Mouse (Mus musculus) midbrain, embryonic 16.5 days (tissue): ENCODE data around the gene Tbc1d22a. TPM values are rescaled to one million over a fixed set of nuclear protein-coding genes. Genes with fewer than 3 reads are reported as not detected.

Experiments used
- ATAC-seq: fragments of 200-750 bp; cut with Nextera tagmentation; 2 replicates; pipeline ENCODE4 v1.8.0; 2017; ENCODE audit warnings: moderate TSS enrichment
- H3K27ac ChIP-seq: fragments of 300-500 bp; sonication (generic); 2 replicates; pipeline ENCODE4 v1.5.1; 2014; ENCODE audit warnings: mild to moderate bottlenecking, low read length, mixed read lengths
- H3K27me3 ChIP-seq: fragments of 300-500 bp; sonication (generic); 2 replicates; pipeline ENCODE4 v1.6.1; 2014; ENCODE audit warnings: low read depth, low read length, mixed read lengths; ENCODE audit not compliant: control insufficient read depth, insufficient read depth
- H3K36me3 ChIP-seq: fragments of 300-500 bp; sonication (generic); 2 replicates; pipeline ENCODE4 v1.6.1; 2014; ENCODE audit warnings: mild to moderate bottlenecking, low read length, moderate library complexity, mixed read lengths; ENCODE audit not compliant: control insufficient read depth, insufficient read depth
- H3K4me1 ChIP-seq: fragments of 300-500 bp; sonication (generic); 2 replicates; pipeline ENCODE4 v1.6.1; 2014; ENCODE audit warnings: mild to moderate bottlenecking, low read length, mixed read lengths; ENCODE audit not compliant: control insufficient read depth, insufficient read depth
- H3K4me2 ChIP-seq: fragments of 300-500 bp; sonication (generic); 2 replicates; pipeline ENCODE4 v1.6.1; 2014; ENCODE audit warnings: mild to moderate bottlenecking, low read length, mixed read lengths
- H3K4me3 ChIP-seq: fragments of 300-500 bp; sonication (generic); 2 replicates; pipeline ENCODE4 v1.5.1; 2014; ENCODE audit warnings: low read depth, mild to moderate bottlenecking, low read length, moderate library complexity, mixed read lengths
- H3K9ac ChIP-seq: fragments of 300-500 bp; sonication (generic); 2 replicates; pipeline ENCODE4 v1.6.1; 2014; ENCODE audit warnings: low read depth, low read length, mixed read lengths
- H3K9me3 ChIP-seq: fragments of 300-500 bp; sonication (generic); replicated peaks from 2 replicates; pipeline ENCODE4 v1.6.1; 2014; ENCODE audit warnings: mild to moderate bottlenecking, low read length, mixed read lengths; ENCODE audit not compliant: control insufficient read depth, poor library complexity, severe bottlenecking
- WGBS: fragments of 180-500 bp; shearing (Covaris S2); extraction: QIAGEN DNeasy Blood & Tissue Kit; methylation state at CpG from one replicate; pipeline ENCODE4 v1.1.7; 2014; 5-methylcytosine and 5-hydroxymethylcytosine counted together
- polyA plus RNA-seq: library from polyadenylated mRNA; unstranded; fragments of >200 nt; fragmentation: Nextera tagmentation; extraction: Ambion mirVana; gene quantifications from 2 replicates; pipeline ENCODE4 v1.2.1, GENCODE M21; 2015

The Tbc1d22a gene
- polyA plus RNA-seq, 1 experiment from 2014 or later = 12.8 TPM

GRCm38 (mm10) chr15:86199052-86199451, 15.2 kb upstream of the Tbc1d22a start:
- no peak overlapping the region for H3K4me3 ChIP-seq
- H3K9ac ChIP-seq = no peak overlapping the region
- no peaks in the 10 kb centered on the region for H3K36me3 ChIP-seq
- no peaks in the 10 kb centered on the region for H3K9me3 ChIP-seq
- no peaks in the 10 kb centered on the region for H3K4me1 ChIP-seq
- H3K4me2 ChIP-seq = no peak overlapping the region
- 88% methylated on average over 5 of the region's 5 CpGs for WGBS
- no peaks in the 10 kb centered on the region for H3K27me3 ChIP-seq
- no peak for ATAC-seq
- H3K27ac ChIP-seq = no peak overlapping the region

- H3K9me3 ChIP-seq = no peaks in the 10 kb centered on the region
- H3K4me2 ChIP-seq = no peak overlapping the region
- ATAC-seq = no peak
- no peaks in the 10 kb centered on the region for H3K27me3 ChIP-seq
- H3K9ac ChIP-seq = no peak overlapping the region
- H3K27ac ChIP-seq = no peak overlapping the region
- H3K4me3 ChIP-seq = no peak overlapping the region
- WGBS = 76% methylated on average over 4 of the region's 4 CpGs
- H3K4me1 ChIP-seq = no peaks in the 10 kb centered on the region
- H3K36me3 ChIP-seq = no peaks in the 10 kb centered on the region
These were observed 14.8 kb upstream of the Tbc1d22a start for GRCm38 (mm10) chr15:86199482-86199881.

- Histone ChIP-seq H3K4me2 (no peak overlapping the region), H3K9me3 (no peaks in the 10 kb centered on the region), H3K27ac (no peak overlapping the region), H3K9ac (no peak overlapping the region), H3K4me1 (no peaks in the 10 kb centered on the region), H3K4me3 (no peak overlapping the region), H3K27me3 (no peaks in the 10 kb centered on the region), H3K36me3 (no peaks in the 10 kb centered on the region)
- WGBS = 53% methylated on average over 4 of the region's 4 CpGs
- ATAC-seq = no peak
These were observed 14.1 kb upstream of the Tbc1d22a start for GRCm38 (mm10) chr15:86200169-86200568.

GRCm38 (mm10) chr15:86201095-86201494, 13.2 kb upstream of the Tbc1d22a start:
- H3K9ac ChIP-seq = no peak overlapping the region
- no peaks in the 10 kb centered on the region for H3K9me3 ChIP-seq
- no peaks in the 10 kb centered on the region for H3K36me3 ChIP-seq
- WGBS = 37% methylated on average over 4 of the region's 4 CpGs
- H3K27me3 ChIP-seq = no peaks in the 10 kb centered on the region
- H3K4me1 ChIP-seq = no peaks in the 10 kb centered on the region
- H3K4me2 ChIP-seq = no peak overlapping the region
- no peak for ATAC-seq
- no peak overlapping the region for H3K4me3 ChIP-seq
- H3K27ac ChIP-seq = no peak overlapping the region

- WGBS = 55% methylated on average over 9 of the region's 9 CpGs
- Histone ChIP-seq H3K27me3 (no peaks in the 10 kb centered on the region), H3K9me3 (no peaks in the 10 kb centered on the region), H3K4me2 (no peak overlapping the region), H3K36me3 (no peaks in the 10 kb centered on the region), H3K27ac (no peak overlapping the region), H3K4me1 (no peaks in the 10 kb centered on the region), H3K9ac (no peak overlapping the region), H3K4me3 (no peak overlapping the region)
- no peak for ATAC-seq
These were observed 12.4 kb upstream of the Tbc1d22a start for GRCm38 (mm10) chr15:86201696-86202330.

GRCm38 (mm10) chr15:86202640-86203039, 11.6 kb upstream of the Tbc1d22a start:
- Histone ChIP-seq H3K27ac (no peak overlapping the region), H3K4me2 (no peak overlapping the region), H3K36me3 (no peaks in the 10 kb centered on the region), H3K27me3 (no peaks in the 10 kb centered on the region), H3K9me3 (no peaks in the 10 kb centered on the region), H3K4me3 (no peak overlapping the region), H3K4me1 (no peaks in the 10 kb centered on the region), H3K9ac (no peak overlapping the region)
- no peak for ATAC-seq
- WGBS = 56% methylated on average over 6 of the region's 6 CpGs

GRCm38 (mm10) chr15:86203292-86203793, 10.9 kb upstream of the Tbc1d22a start:
- no peak overlapping the region for H3K4me3 ChIP-seq
- no peaks in the 10 kb centered on the region for H3K9me3 ChIP-seq
- 82% methylated on average over 7 of the region's 7 CpGs for WGBS
- no peaks in the 10 kb centered on the region for H3K27me3 ChIP-seq
- no peak overlapping the region for H3K9ac ChIP-seq
- H3K36me3 ChIP-seq = no peaks in the 10 kb centered on the region
- no peak overlapping the region for H3K4me2 ChIP-seq
- H3K27ac ChIP-seq = no peak overlapping the region
- ATAC-seq = no peak
- H3K4me1 ChIP-seq = no peaks in the 10 kb centered on the region

GRCm38 (mm10) chr15:86203942-86204561, 10.2 kb upstream of the Tbc1d22a start:
- no peaks in the 10 kb centered on the region for H3K9me3 ChIP-seq
- no peaks in the 10 kb centered on the region for H3K27me3 ChIP-seq
- H3K36me3 ChIP-seq = no peaks in the 10 kb centered on the region
- H3K4me2 ChIP-seq = no peak overlapping the region
- no peak overlapping the region for H3K9ac ChIP-seq
- no peak for ATAC-seq
- H3K4me1 ChIP-seq = no peaks in the 10 kb centered on the region
- H3K4me3 ChIP-seq = no peak overlapping the region
- no peak overlapping the region for H3K27ac ChIP-seq
- 55% methylated on average over 7 of the region's 7 CpGs for WGBS

- Histone ChIP-seq H3K36me3 (no peaks in the 10 kb centered on the region), H3K9me3 (no peaks in the 10 kb centered on the region), H3K27ac (no peak overlapping the region), H3K4me3 (no peak overlapping the region), H3K27me3 (no peaks in the 10 kb centered on the region), H3K4me1 (no peaks in the 10 kb centered on the region), H3K4me2 (no peak overlapping the region), H3K9ac (no peak overlapping the region)
- no peak for ATAC-seq
- WGBS = 55% methylated on average over 2 of the region's 2 CpGs
These were observed 9.0 kb upstream of the Tbc1d22a start for GRCm38 (mm10) chr15:86205300-86205699.
